Mouse (Mus musculus): ENCODE data around the gene Ebp. TPM values are rescaled to one million over a fixed set of nuclear protein-coding genes. Genes with fewer than 3 reads are reported as not detected.

The Ebp gene
- total RNA-seq, 2 experiments from 2014 or later, result 31.7 to 33.3 TPM

Other genes starting within 250 kb of the Ebp start
- 10 to 100 TPM; 53.4 to 60.1 TPM for gene Hdac6, start 245.6 kb downstream of the Ebp start, total RNA-seq (2021)
- gene Gata1, start 215.4 kb downstream of the Ebp start, total RNA-seq (2021), result not detected
- gene Glod5, start 175.0 kb downstream of the Ebp start, total RNA-seq (2021), result under 1 TPM in 1 of 2 experiments, not detected in 1; 0.75 TPM
- 10 to 100 TPM; 27.2 to 30.8 TPM for gene Suv39h1, start 118.8 kb downstream of the Ebp start, total RNA-seq (2021)
- 1 to 10 TPM; 1.1 to 2.9 TPM for gene Was, start 103.0 kb downstream of the Ebp start, total RNA-seq (2021)
- gene Wdr13, start 60.6 kb downstream of the Ebp start, total RNA-seq (2021), result 100 to 1,000 TPM; 216 to 236 TPM
- 100 to 1,000 TPM; 198 to 216 TPM for gene Rbm3, start 47.6 kb downstream of the Ebp start, total RNA-seq (2021)
- 10 to 100 TPM; 15.7 to 16.3 TPM for gene Tbc1d25, start 17.3 kb downstream of the Ebp start, total RNA-seq (2021)
- 10 to 100 TPM; 83.2 to 83.3 TPM for gene Porcn, start 13.0 kb upstream of the Ebp start, total RNA-seq (2021)
- gene Ftsj1, start 58.9 kb upstream of the Ebp start, total RNA-seq (2021), result 10 to 100 TPM; 22.7 to 25.9 TPM
- gene Slc38a5, start 77.6 kb upstream of the Ebp start, total RNA-seq (2021), result 10 to 100 TPM; 11.9 to 12.7 TPM
- gene Ssxb10, start 133.9 kb upstream of the Ebp start, total RNA-seq (2021), result not detected
- not detected for gene Ssxb9, start 173.5 kb upstream of the Ebp start, total RNA-seq (2021)
- not detected for gene Ssxb1, start 219.8 kb upstream of the Ebp start, total RNA-seq (2021)